Mouse (Mus musculus): ENCODE measurements around the gene Dnajc30.
"Not testable (repeated sequence)": the region's sequence is repeated elsewhere in the genome, so short reads cannot be mapped to it uniquely, and the experiment has no call there.

The Dnajc30 gene

GRCm38 (mm10) chr5:135064382-135064766 lies 372 bp downstream of the Dnajc30 start:
- no peak for DNase-seq (ENCODE audit: low read depth)

GRCm38 (mm10) chr5:135064909-135065446 lies 976 bp downstream of the Dnajc30 start, which contains the start of gene Bud23:
TSS of gene Bud23 (minus strand) at chr5:135064959.
- not testable (repeated sequence) for DNase-seq (ENCODE audit: low read depth)

DNA sequence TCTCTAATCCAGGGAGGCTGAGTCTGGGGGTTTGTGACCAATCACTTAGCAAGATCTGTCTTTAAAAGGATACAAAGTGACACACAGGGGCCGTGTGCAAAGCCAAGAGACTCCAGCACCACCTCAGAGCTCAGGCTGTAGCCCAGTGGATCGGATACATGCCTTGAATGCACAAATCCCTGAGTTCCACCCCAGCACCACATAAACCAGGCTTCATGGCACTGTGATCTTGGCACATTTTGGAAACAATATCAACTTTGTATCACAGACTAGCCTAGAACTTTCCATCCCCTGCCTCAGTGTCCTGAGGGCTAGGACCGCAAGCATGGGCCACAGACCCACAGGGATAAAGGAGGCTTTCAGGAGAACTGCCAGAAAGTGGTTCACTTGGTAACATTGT lies 2.0 kb downstream of the Dnajc30 start:
- no peak for DNase-seq (ENCODE audit: low read depth)

- DNase-seq (ENCODE audit: low read depth) = no peak
These were observed 6.4 kb downstream of the Dnajc30 start for GRCm38 (mm10) chr5:135070448-135070847.

DNA sequence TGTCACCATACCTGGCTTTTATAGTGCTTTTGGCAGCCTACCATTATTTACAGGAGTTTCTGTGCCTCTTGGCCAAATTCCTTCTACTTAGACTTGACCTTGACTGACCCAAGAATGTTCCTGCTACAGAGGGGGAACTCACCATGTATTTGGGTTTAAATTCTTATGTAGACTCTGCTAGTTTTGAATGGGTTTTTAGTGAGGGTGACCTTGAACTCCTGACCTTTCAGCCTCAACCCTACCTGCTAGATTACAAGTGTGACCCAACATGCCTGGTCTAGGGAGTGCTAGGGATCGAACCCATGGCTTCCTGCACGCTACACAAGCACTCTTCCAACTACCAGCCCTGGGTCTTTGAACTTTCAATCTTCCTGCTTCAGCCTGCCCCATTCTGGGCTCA lies 8.1 kb downstream of the Dnajc30 start:
- no peak for DNase-seq (ENCODE audit: low read depth)

- DNase-seq (ENCODE audit: low read depth) = no peak
These were observed 8.7 kb downstream of the Dnajc30 start for GRCm38 (mm10) chr5:135072720-135073119.

- DNase-seq (ENCODE audit: low read depth) = no peak
These were observed 9.5 kb downstream of the Dnajc30 start for GRCm38 (mm10) chr5:135073349-135074150.

DNA sequence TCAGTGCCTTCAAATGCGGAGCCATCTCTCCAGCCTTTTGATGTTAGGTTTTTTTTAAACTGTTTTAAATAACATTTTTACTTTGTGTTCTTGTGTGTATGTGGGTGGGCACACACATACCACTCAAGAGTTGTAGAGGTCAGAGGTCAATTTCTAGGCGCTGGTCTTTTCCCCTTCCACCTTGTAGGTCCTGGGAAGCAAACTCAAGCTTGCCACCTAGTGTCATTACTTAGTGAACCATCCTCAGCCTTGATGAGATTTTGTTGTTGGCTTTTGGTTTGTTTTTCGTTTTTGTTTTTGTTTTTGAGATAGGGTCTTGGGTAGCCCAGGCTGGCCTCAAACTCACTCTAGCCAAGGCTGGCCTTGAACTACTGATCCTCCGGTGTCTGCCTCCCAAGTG lies 11.7 kb downstream of the Dnajc30 start:
- peak; percentile 23 for DNase-seq (ENCODE audit: low read depth)

DNA sequence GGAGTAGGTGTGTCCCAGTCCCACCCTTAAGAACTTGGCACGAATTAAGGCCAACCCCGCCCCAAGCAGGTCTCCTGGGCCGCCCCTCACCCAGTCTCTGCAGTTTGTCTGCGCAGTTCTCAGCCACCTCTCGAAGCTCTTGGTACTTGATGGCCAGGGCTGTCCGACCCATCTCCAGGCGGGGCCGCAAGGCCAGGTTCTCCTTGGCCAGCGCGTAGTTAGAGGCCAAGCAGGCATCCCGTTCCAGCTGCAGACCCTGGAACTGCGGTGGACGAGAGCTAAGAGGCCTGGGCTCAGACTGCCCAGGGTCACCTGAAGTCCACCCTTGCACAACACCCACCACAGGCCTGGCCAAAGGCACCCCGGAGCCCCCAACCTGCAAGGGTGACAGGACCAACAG lies 12.4 kb downstream of the Dnajc30 start:
- no peak for DNase-seq (ENCODE audit: low read depth)

GRCm38 (mm10) chr5:135076931-135077505 lies 13.0 kb downstream of the Dnajc30 start:
- DNase-seq (ENCODE audit: low read depth) = no peak

GRCm38 (mm10) chr5:135077564-135078481 lies 13.8 kb downstream of the Dnajc30 start, which contains the start of gene Vps37d:
TSS of gene Vps37d (minus strand) at chr5:135078266.
- DNase-seq (ENCODE audit: low read depth) = peak; percentile 66

DNA sequence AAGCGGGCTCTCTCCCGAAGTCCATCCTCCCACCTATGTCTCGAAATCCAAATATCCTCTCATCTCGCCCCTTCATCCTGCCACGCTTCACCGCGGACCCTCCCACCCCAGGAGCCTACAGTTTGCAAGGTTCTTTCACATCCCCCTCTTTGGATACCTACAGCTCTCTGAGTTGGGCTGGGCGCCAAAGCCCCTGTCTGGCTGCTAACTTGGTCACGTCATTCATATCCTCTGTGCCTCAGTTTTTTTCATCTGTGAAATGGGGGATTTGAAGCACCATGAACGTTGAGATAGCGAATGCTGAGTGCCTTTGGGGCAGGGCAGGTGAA lies 14.4 kb downstream of the Dnajc30 start:
- DNase-seq (ENCODE audit: low read depth) = no peak

- no peak for DNase-seq (ENCODE audit: low read depth)
These were observed 15.6 kb downstream of the Dnajc30 start for GRCm38 (mm10) chr5:135079578-135079977.

DNA sequence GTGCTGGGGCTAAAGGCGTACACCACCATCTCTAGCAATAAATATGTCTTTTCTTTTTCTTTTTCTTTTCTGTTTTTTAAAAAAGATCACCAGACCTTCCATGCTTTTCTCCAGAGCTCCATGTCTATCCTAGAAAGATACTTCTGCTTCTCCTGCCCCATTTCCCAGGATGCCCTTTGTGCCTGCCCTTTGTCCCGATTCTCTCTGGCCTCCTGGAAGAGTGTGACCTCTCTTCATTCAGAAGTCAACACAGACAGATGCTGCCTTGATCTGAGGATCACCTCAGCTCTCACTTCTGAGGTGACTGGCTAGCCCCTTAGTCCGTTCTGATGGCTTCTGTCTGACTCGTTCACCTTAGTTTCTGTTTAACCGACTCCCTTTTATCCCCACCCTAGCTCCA lies 16.5 kb downstream of the Dnajc30 start:
- DNase-seq (ENCODE audit: low read depth) = no peak

GRCm38 (mm10) chr5:135086871-135087270 lies 22.9 kb downstream of the Dnajc30 start:
- DNase-seq (ENCODE audit: low read depth) = no peak

DNA sequence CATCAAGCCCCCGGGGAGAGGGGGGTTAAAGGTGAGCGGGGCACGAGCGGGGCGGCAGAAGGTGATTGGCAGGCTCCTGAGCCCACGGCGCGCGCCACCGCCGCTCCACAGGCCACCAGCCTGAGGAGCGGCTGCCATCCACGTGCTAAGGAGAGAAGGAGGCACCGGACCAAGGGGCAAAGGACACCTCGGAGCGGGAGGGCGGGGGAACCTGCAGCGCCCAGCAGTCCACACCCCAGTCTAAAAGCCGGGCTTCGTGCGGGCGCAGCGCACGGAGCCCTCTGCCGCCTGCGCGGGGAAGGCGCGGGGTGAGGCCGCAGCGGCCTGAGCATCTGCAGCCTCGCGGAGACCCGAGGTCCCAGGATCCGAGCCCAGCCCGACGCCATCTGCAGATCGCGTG lies 25.7 kb downstream of the Dnajc30 start, which contains the start of gene Mlxipl:
Gene Mlxipl, plus strand, starts transcription at position 238 of the 400 bp plus-strand sequence.
- no peak for DNase-seq (ENCODE audit: low read depth)

DNA sequence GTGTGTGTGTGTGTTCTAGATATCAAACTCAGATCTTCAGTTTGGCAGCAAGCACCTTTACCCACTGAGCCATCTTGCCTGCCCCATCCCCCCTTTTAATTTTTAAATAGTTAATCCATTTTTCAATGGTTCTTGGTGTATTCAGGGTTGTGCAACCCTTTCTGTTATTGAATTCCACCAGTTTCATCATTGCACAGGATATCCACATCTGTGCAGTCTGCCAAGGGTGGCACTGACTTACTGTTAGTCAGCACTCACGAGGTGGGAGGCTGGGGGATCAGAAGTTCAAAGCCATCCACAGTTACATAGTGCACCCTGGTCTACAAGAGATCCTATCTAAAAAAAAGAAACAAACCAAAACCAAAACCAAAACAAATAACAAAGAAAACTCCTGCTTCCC lies 37.0 kb downstream of the Dnajc30 start:
- DNase-seq (ENCODE audit: low read depth) = peak; percentile 67

DNA sequence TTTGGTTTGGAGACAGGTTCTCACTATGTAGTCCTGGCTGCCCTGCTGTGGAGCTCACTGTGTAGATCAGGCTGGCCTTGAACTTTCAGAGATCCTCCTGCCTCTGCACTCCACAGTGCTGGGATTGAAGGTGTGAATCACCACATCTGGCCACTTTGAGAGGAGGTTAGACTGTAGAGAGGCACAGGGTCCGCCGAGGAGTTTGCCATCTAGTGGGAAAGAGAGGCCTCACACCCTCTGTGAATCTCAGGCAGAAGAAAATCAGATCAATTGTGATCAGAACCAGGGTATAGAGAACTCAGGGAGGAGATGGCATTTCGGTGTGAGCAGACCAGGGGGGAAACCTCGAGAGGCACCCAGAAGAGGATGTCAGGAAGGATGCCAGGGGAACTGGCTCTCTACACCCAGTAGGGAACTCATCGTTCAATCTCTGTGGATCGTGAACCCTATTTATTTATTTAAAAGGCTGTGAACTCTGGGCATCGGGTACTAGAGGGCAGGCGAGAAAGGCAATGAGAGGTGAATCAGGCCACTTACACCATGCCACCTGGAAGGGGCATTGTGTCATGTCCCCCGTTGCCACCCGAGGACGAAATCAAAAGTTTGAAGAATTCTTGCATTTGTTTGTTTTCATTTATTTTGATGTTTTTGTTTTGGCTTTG lies 40.1 kb downstream of the Dnajc30 start:
- peak; percentile 46 for DNase-seq (ENCODE audit: low read depth)

GRCm38 (mm10) chr5:135106758-135107256 lies 42.8 kb downstream of the Dnajc30 start:
- no peak for DNase-seq (ENCODE audit: low read depth)

DNA sequence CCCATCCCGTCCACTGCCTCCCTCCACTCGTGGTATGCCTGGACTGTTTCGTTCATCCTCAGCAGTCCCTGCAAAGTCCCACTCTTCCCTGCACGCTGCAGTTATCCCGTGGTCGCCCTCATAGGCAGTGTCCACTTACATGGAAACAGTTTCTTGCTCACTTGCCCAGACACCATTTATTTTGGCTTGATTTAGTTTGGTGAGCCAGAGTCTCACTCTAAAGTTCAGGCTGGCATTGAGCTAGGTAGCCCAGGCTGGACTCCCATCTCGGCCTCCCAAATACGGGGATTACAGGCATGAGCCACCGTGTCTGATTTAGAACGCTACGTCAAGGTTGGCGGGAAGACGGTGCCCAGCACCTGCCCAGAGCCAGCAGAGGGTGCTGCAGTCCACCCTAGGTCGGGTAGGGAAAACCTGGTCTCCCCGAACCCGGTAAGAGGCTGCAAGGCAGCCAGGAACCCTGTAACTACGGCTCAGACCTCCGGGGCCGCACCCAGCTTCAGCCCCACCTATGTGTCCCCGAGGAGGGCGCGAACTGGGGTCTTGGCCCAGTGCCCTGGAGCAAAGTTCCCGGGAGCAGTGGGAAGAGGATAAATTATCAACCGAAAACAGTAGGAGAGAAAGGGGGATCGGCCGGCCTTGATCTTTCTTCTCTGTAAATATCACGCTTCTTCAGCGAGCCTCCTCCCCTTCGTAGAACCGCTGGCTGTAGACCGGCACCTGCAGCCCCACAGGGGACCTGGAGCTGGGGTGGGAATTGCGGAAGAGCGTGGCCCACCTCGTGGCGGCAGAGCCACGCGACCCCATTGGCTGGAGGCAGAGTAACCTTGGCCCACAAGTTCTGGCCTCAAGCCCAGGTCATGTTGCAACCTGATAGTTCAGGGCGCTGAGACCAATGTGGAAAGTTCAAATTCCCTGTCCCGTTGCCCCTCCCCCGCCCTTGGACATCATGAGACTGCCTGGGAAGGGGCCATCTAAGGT lies 43.8 kb downstream of the Dnajc30 start:
- no peak for DNase-seq (ENCODE audit: low read depth)

Measured in 416B (cell line).